Mouse (Mus musculus) adrenal gland, adult 18-20 months (tissue): ENCODE measurements around the gene Pus7. TPM values are rescaled to one million over a fixed set of nuclear protein-coding genes. Genes with fewer than 3 reads are reported as not detected.
A peak's percentile ranks its signal among the peaks of the same experiment; 100 is the strongest.

ENCODE experiments used
- DNase-seq, 2 experiments: peaks; one replicate each; pipeline ENCODE4 v3.0.0; 2021 to 2022; ENCODE audit warnings: low spot score in 2 of 2
- long read RNA-seq, 2 experiments: library from polyadenylated mRNA; stranded (forward); transcript quantifications; one replicate each; pipeline ENCODE4 v2.0.0; 2021
- total RNA-seq, 2 experiments: library from RNA; stranded (reverse); gene quantifications; 1 replicate in 1 of 2; 2 replicates in 1 of 2; pipeline ENCODE4 v1.2.3; 2021

The Pus7 gene
- 10 to 100 TPM; 18.1 to 18.6 TPM for total RNA-seq
- long read RNA-seq, experiment 1, transcript Pus7-201 (16 exons, 3,407 nt) = major isoform, 26 of 28 reads
- long read RNA-seq, experiment 1, partial matches to known transcripts = 1 of 28 reads
- long read RNA-seq, experiment 1, other reads (novel, unspliced or antisense) = 1 of 28 reads
- long read RNA-seq, experiment 2, transcript Pus7-201 (16 exons, 3,407 nt) = major isoform, 62 of 73 reads
- long read RNA-seq, experiment 2, partial matches to known transcripts = 2 of 73 reads
- long read RNA-seq, experiment 2, other reads (novel, unspliced or antisense) = 9 of 73 reads

DNA sequence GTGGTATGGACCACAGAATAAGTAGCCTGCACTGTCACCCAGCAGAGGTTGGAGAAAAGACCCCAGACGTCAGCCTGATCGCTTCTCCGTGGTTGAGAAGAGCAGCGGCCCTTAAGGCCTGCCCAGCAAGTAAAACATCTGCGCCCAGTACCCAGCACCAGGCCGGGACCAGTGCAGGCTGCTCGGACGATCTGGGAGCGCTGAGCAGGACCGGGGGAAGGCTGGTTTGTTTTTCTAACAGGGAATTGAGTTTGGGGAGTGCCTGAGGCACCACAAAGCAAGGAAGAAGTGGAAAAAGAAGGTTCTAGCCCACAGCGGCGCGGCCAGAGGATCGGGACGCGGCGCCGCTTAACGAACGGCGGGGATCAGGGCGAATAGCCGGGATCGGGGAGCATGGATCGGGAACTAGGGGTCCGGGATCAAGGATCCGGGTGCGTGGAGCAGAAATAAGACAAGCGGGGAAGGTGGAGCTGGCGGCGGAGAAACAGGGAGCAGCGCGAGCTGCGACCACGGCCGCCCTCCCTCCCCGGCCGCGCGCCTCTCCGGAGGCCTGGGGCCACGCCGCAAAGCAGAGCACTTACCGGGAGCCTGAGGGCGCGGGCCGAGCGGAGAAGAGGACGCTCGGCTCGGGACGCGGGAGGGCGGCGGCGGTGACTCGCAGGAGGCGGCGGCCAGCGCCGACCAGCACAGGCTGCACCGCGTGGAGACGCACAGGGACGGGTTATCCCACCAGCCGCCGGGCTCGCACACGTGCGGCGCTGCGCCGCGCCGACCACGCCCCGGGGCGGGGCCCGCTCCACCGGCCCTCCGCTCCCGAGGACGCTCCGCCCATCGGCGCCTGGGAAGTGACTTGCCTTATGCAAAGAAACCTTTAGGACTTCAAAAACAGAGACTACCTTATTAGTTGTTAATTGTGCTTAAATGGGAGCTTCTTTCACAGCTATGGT, at the start of gene Pus7:
TSS of gene Pus7 (minus strand) at position 781 of the 947 bp plus-strand sequence.
- DNase-seq = peak; percentile 81 to 82

- DNase-seq = peak; percentile 12 to 31
These were observed 47.6 kb upstream of the Pus7 start for GRCm38 (mm10) chr5:23830897-23831752.

DNA sequence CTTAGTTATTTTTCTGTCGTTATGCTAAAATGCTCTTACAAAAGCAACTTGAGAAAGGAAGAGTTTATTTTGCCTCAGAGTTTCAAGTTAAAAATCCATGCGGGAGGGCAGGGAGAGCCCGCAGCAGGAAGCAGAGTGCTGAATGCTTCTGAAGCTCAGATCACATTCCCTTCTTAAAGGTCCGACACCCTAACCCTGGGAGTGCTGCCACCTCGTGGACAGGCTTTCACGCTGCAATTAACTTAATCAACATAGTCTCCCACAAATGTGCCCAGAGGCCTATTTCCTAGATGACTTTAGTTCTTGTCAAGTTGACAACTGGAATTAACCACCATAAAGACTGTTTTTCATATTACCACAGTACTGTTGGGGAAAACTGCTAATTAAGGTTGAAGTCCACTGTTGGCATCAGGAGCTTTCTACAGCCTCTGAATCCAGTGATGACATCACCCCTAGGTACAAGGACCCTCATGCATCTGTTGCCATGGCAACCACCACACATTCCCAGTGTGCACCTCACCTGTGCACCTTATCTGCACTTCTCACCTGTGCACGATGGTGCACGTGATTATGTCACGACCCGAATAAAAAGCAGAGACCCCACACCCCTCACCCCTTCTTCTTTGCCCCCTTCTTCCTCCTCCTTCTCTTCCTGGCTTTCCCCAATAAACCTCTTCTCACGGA, 43.0 kb upstream of the Pus7 start:
- peak; percentile 67 to 73 for DNase-seq

DNA sequence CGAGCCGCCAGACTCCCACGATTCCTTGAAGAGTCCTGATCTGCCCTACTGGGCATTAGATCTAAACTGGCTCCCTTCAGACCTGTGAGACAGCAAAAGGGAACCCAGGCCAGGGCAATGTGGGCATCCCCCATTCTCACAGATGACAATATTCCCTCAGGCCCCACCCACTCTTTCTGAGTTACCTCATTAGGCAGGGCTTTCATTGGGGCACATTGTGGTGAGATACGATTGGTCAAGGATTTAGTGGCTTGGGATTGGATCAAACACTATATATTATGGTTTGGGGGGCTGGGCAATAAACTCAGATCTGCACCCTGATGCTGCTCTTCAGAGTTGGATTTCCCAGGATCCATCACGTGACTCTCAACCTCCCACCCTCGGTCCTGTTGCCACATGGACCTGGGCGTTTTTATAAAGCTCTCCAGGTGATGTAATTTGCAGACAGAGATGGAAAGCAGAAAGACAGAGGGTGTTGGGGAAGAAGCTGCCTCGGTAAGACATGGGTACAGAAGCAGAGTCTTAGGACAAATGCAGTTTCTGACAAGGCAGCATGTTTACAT, 40.7 kb upstream of the Pus7 start:
- DNase-seq = no peak

- DNase-seq = no peak
These were observed 38.8 kb upstream of the Pus7 start for GRCm38 (mm10) chr5:23822306-23822705.

DNA sequence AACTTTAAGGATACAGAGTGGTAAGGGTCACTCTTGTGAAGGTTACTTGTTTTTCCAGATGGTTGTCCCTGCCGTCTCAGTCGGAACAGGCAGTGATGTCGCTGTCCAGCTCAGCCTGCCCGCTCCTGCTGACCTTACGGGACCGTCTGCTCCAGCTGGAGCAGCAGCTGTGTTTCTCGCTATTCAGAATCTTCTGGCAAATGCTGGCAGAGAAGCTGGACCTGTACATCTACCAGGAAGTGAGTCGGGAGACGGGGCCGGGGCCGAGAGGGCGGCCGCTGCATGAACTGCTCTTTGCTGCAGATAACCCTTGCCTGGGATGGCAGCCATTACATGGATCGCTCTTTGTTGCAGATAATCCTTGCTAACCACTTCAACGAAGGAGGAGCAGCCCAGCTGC, 33.2 kb upstream of the Pus7 start:
- no peak for DNase-seq

GRCm38 (mm10) chr5:23814841-23815240, 31.3 kb upstream of the Pus7 start:
- no peak for DNase-seq

DNA sequence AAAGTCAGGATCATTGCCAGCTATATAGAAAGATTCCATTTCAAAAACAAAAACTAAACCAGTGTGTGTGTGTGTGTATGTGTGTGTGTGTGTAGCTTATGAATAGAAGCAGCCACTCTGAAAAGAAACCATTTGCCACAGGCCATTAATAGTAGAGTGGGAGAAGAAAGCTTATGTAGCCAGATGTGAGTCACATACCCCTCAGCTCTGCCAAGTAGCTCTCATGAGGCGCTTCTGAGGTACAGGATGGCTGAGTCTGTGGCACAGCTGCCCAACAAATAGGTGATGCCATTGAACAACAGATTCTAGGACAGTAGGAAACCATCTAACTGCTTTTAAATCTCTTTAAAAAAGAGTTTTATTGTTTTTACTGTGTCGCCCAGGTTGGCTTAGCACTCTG, 9.2 kb upstream of the Pus7 start:
- DNase-seq = no peak

- DNase-seq = no peak
These were observed 5.6 kb upstream of the Pus7 start for GRCm38 (mm10) chr5:23789078-23789612.

- DNase-seq = no peak
These were observed 4.9 kb upstream of the Pus7 start for GRCm38 (mm10) chr5:23788390-23788830.

- peak; percentile 99 for DNase-seq
These were observed 4.3 kb upstream of the Pus7 start, which contains the start of gene Rint1 for GRCm38 (mm10) chr5:23787536-23788389. Rint1 (plus strand) TSS chr5:23787711.

GRCm38 (mm10) chr5:23782051-23782810, 1.3 kb downstream of the Pus7 start:
- DNase-seq = no peak

- DNase-seq = no peak
These were observed 2.3 kb downstream of the Pus7 start for GRCm38 (mm10) chr5:23781172-23781571.

GRCm38 (mm10) chr5:23780516-23780915, 3.0 kb downstream of the Pus7 start:
- DNase-seq = no peak

- DNase-seq = no peak
These were observed 9.3 kb downstream of the Pus7 start for GRCm38 (mm10) chr5:23774186-23774585.

DNA sequence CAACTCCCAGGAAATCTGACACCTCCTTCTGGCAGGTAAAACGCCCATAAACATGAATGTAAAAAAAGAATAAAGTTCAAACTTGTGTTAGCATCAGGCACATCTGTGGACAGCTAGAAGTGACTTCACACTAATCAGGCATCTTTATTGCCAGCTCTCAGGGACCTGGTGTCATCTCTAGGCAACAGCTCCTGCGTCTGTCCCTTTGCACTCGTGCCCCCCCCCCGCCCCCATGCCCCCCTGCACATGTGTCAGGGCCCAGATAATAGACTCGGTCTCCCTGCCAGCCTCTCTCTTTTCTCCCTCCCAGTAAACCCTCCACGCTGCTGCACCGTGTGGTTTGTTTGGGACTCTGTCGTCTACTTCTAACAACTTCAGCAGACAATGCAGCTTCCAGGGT, 12.4 kb downstream of the Pus7 start:
- DNase-seq = no peak

GRCm38 (mm10) chr5:23764557-23764956, 19.0 kb downstream of the Pus7 start:
- DNase-seq = no peak

- no peak for DNase-seq
These were observed 21.0 kb downstream of the Pus7 start for GRCm38 (mm10) chr5:23762531-23762930.
